Mouse (Mus musculus) layer of hippocampus, postnatal 10 days (tissue): Measurements from ENCODE around the gene Bola2. TPM values are rescaled to one million over a fixed set of nuclear protein-coding genes. Genes with fewer than 3 reads are reported as not detected.
"Not testable (repeated sequence)": the region's sequence is repeated elsewhere in the genome, so short reads cannot be mapped to it uniquely, and the experiment has no call there.

Experiments
- DNase-seq, 2 experiments: peaks; one replicate each; pipeline ENCODE4 v3.0.0; 2021; ENCODE audit warnings: low spot score in 2 of 2
- total RNA-seq, 2 experiments: library from RNA; stranded (reverse); gene quantifications; 2 replicates each; pipeline ENCODE4 v1.2.3; 2021

Gene Bola2
- total RNA-seq, 2 experiments from 2014 or later, result 114 to 137 TPM

DNA sequence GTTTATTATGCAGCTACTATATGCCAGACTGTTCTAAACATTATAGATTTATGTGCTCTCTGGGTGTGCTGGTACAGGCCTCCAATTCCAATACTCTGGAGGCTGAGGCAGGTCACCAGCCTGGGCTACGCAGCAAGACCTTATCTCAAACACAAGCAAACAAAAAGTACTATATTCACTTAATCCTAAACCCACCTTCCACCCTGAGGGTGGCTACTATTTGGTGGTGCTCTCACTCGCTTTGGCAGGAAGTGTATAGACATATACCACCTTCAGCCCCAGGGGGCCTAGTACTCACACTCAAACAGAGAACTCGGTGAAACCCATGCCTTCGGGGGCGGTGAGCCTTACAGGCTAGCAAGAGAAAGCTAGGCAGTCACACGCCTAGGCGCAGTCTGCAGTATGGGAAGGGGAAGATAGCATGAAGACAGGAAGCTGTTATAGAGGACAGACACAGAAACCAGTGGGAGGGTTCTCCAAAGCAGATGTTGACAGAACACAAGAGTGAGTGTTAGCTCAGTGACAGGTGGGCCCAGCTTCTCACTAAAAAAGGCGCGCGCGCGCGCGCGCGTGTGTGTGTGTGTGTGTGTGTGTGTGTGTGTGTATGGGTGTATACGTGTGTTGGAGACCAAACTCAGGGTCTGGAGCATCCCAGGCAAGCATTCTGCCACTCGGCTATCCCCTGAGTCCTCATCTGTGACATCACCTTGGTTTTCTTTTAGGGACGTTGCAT, 12.4 kb downstream of the Bola2 start, which contains the start of gene Coro1a:
TSS of gene Coro1a (minus strand) at position 346 of the 733 bp plus-strand sequence.
- no peak for DNase-seq

GRCm38 (mm10) chr7:126708175-126708952, 13.2 kb downstream of the Bola2 start:
- no peak for DNase-seq

DNA sequence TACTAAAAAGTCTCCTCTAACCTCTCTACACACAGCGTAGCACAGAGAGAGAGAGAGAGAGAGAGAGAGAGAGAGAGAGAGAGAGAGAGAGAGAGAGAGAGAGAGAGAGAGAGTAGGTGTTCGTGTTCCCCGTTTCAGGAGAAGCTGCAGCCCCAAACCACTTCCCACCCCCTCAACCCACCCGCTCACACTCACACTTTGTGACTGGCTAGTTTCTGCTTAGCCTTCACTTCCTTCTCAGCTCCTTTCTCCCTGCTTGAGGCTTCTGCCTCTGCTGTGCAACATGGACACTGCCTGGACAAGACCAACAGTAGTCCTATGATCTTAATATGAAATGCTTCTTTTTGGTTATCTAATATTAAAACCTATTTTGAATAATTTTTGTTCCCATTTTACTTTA, 15.1 kb downstream of the Bola2 start:
- no peak for DNase-seq

GRCm38 (mm10) chr7:126711910-126712309, 16.7 kb downstream of the Bola2 start:
- DNase-seq, result no peak

GRCm38 (mm10) chr7:126715679-126716078, 20.5 kb downstream of the Bola2 start:
- DNase-seq, result no peak

- no peak for DNase-seq
Observed at GRCm38 (mm10) chr7:126717566-126717965, 22.4 kb downstream of the Bola2 start.

DNA sequence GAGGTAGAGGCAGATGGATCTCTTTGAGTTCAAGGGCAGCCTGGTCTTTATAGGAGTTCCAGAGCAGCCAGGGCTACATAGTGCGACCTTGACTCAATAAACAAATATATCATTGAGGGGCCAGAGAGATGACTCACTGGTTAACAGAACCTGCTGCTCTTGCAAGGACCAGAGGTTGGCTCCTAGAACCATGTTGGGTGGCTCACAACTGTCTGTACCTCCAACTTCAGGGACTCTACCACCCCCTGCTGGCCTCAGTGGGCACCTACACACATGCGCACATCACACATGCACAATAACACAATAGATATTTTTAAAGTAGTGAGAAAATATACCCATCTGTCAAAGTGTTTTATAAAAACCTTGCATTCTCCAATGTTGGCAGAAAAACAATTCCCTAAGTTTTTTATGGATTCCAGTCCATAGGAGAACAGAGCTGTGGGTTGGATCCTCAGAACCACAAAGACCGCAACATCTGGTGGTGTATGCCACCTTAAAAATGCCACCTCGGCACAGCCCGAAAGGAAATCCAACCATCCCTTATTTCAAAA, 23.7 kb downstream of the Bola2 start:
- no peak for DNase-seq

GRCm38 (mm10) chr7:126721635-126722034, 26.4 kb downstream of the Bola2 start:
- no peak for DNase-seq

GRCm38 (mm10) chr7:126725077-126725476, 29.9 kb downstream of the Bola2 start:
- no peak for DNase-seq

DNA sequence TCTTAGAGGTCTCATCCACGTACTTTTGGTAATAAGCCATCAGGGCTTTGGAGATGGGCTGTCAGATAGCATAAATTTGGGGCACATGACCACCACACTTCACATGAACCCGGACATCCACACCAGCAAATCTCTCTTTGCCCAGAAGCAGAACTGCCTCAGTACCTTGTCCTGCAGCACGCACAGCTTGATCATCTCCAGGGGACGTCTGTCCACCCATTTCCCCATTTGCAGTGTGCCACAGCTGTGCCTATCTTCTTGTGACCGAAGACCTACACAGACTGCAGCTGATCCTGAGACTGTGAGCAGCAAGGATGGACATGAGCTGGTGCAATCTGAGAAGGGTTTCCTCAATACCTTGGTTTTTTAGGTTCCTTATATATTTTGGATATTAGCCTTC, 30.5 kb downstream of the Bola2 start:
- no peak for DNase-seq

DNA sequence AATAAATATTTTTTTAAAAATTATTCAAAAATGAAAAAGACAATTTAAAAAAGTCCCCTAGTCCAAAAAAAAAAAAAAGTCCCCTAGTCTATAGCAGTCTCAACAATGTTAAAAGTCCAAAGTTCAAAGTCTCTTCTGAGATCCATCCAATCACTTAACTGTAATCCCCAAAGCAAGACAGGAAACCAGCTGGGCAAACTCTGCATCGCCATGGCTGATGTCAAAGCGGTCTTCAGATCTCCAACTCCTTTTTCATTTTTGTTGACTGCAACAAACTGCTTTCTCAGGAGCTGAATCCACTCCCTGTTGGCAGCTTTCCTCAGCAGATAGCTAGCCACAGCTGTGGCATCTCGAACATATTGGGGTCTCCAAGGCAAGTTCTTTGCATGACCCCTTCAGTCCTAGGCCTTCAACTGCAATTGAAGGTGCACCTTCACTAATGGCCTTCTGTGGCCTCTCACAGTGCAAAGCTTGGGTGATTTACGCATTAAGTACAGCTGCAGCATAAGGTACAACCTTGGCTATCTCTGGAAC, 35.1 kb downstream of the Bola2 start:
- DNase-seq, result not testable (repeated sequence)

GRCm38 (mm10) chr7:126736122-126736521, 40.9 kb downstream of the Bola2 start:
- no peak for DNase-seq

- no peak for DNase-seq
Observed at GRCm38 (mm10) chr7:126739551-126739950, 44.4 kb downstream of the Bola2 start.

DNA sequence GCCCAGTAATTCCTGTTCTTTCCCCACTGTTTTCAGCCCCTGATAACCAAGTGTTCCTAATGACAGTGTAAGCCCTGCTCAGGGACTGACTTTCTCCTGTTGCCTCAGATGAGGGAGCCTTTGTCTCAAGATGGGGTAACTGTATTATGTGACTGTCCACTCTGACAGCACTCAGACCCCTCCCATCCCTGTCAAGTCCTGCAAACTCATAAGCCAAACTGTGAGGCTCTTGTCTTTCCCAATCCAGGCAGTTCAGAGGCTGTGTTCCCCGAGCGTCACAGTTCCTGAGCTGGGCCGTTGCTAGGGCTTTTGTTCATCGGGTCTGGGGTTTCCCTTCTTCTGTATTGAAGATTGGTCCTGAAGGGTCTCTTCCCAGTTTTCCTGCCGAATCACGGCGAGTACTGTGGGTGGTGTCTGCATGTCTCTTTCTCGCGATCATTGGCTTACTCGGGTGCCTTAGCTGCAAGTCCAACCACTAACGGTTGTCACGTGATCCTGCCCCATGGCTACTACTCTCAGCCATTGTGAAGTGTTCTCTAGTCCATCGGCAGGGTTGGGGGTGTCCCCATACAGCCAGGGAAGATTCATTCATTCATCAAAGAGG, 45.0 kb downstream of the Bola2 start:
- no peak for DNase-seq

- DNase-seq, result no peak
Observed at GRCm38 (mm10) chr7:126740977-126741376, 45.8 kb downstream of the Bola2 start.

DNA sequence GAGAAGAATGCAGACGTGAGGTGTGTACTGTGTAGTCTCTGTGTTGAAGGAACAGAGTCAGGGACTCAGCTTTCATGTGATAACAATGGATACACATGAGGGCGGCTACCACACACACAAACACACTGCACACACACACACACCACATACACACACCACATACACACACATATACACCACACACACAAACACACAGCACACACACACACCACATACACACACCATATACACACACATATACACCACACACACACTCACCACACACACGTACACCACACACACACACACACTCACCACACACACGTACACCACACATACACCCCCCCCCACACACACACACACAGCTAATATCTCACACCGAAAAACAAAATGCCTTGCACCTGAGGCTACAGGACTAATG, 46.3 kb downstream of the Bola2 start:
- DNase-seq, result no peak

DNA sequence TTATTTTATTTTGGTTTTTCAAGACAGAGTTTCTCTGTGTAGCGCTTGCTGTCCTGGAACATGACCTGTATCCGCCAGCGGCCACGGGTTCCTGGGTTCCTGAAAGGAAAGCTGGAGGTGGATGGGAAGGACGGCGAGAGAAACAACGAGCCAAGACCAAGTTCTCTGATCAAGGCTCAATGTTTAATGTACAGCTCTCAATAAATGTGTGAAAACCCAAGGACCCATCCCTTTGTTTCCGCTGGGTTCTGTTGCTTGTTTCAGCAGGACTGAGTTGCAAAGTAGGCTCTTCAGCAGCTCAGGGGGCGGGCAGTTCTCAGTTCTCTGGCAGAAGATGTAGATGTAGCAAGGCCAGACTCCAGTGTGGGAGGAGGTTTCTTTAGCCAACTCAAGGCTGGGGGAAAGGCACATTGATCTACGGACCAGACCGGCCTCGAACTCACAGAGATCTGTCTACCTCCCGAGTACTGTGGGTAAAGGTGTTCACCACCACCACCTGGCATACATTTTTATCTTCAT, 46.8 kb downstream of the Bola2 start:
- DNase-seq, result no peak

GRCm38 (mm10) chr7:126746066-126746465, 50.9 kb downstream of the Bola2 start:
- DNase-seq, result no peak

GRCm38 (mm10) chr7:126746798-126747197, 51.6 kb downstream of the Bola2 start:
- no peak for DNase-seq

- DNase-seq, result no peak
Observed at GRCm38 (mm10) chr7:126748824-126749223, 53.6 kb downstream of the Bola2 start.
